Mouse (Mus musculus) midbrain, embryonic 14.5 days (tissue): ENCODE measurements around the gene Car10. TPM values are rescaled to one million over a fixed set of nuclear protein-coding genes. Genes with fewer than 3 reads are reported as not detected.

Experiments used
- ATAC-seq: fragments of 200-750 bp; cut with Nextera tagmentation; 2 replicates; pipeline ENCODE4 v1.8.0; 2017; ENCODE audit warnings: moderate number of reproducible peaks, moderate library complexity; ENCODE audit not compliant: low FRiP score, low TSS enrichment
- DNase-seq: peaks from one replicate; pipeline ENCODE4 v3.0.0-alpha.2; 2015
- H3K27ac ChIP-seq: fragments of 300-500 bp; sonication (generic); replicated peaks from 2 replicates; pipeline ENCODE4 v1.5.1; 2014; ENCODE audit warnings: mild to moderate bottlenecking, low read depth, low read length, moderate library complexity
- H3K27me3 ChIP-seq: fragments of 300-500 bp; sonication (generic); 2 replicates; pipeline ENCODE4 v1.6.1; 2014; ENCODE audit warnings: low read length, control low read depth, mixed read lengths; ENCODE audit not compliant: control insufficient read depth, insufficient read depth
- H3K36me3 ChIP-seq: fragments of 300-500 bp; sonication (generic); 2 replicates; pipeline ENCODE4 v1.6.1; 2014; ENCODE audit warnings: low read length, control low read depth; ENCODE audit not compliant: control insufficient read depth, insufficient read depth
- H3K4me1 ChIP-seq: fragments of 300-500 bp; sonication (generic); 2 replicates; pipeline ENCODE4 v1.6.1; 2014; ENCODE audit warnings: mild to moderate bottlenecking, antibody characterized with exemption, low read length, control low read depth; ENCODE audit not compliant: control insufficient read depth, insufficient read depth
- H3K4me2 ChIP-seq: fragments of 300-500 bp; sonication (generic); 2 replicates; pipeline ENCODE4 v1.6.1; 2014; ENCODE audit warnings: mild to moderate bottlenecking, low read length, moderate library complexity
- H3K4me3 ChIP-seq: fragments of 300-500 bp; sonication (generic); replicated peaks from 2 replicates; pipeline ENCODE4 v1.5.1; 2014; ENCODE audit warnings: low read depth, low read length
- H3K9ac ChIP-seq: fragments of 300-500 bp; sonication (generic); replicated peaks from 2 replicates; pipeline ENCODE4 v1.6.1; 2014; ENCODE audit warnings: mild to moderate bottlenecking, low read length, moderate library complexity
- H3K9me3 ChIP-seq: fragments of 300-500 bp; sonication (generic); 2 replicates; pipeline ENCODE4 v1.6.1; 2016; ENCODE audit warnings: low read length, control low read depth, mixed read lengths; ENCODE audit not compliant: control insufficient read depth
- WGBS: fragments of 180-500 bp; shearing (Covaris S2); extraction: QIAGEN DNeasy Blood & Tissue Kit; methylation state at CpG from one replicate; pipeline ENCODE4 v1.1.7; 2014; 5-methylcytosine and 5-hydroxymethylcytosine counted together
- polyA plus RNA-seq: library from polyadenylated mRNA; unstranded; fragments of >200 nt; fragmentation: Nextera tagmentation; extraction: Ambion mirVana; gene quantifications from 2 replicates; pipeline ENCODE4 v1.2.1, GENCODE M21; 2014

Gene Car10
- polyA plus RNA-seq, 1 experiment from 2014 or later: 31.3 TPM

DNA sequence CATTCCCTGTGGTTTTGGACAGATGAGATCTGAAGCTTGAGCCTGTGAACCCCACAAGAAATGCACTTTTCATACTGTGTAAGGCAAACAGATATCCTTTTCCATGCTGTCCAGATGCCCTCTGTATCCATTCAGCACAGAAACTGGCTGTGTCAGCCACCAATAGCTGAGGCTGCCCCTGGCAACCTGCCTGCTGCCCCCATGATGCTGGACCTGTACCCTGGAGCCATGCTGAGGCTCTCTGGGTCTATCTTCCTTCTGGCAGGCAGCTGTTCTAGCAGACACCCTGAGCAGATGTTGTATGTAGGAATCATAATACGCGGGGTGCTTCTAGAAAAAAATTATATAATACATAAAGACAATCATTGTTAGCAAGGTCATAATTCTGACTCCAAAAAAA, 345.9 kb downstream of the Car10 start:
- WGBS: 97% methylated on average over 2 of the region's 2 CpGs
- DNase-seq: no peak

DNA sequence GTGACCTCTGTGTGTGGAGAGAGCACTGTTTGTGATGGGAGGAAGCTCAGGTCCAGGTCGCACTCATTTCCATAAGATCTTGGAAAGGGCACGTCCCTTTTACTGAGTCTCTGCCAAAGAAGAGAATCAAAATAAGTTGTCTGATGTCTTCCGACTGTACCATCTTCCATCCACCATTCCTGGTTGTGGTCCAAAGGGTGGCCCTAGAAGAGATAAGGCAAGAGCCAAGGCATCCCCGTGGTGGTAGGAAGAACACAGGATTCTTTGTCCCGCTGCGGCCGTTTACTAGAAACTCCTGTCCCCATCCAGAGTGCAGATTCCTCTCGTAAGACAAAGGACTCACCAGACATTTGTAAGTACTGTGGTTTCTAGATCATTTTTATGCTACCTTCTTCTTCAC, 346.9 kb downstream of the Car10 start:
- Histone ChIP-seq H3K27me3 (no peaks in the 10 kb centered on the region), H3K4me2 (no peak overlapping the region)

More for the DNA sequence above, 345.9 kb downstream of the Car10 start:
- Histone ChIP-seq H3K9ac (no peak overlapping the region), H3K36me3 (no peaks in the 10 kb centered on the region), H3K27ac (no peak overlapping the region), H3K9me3 (no peaks in the 10 kb centered on the region), H3K4me2 (no peak overlapping the region), H3K27me3 (no peaks in the 10 kb centered on the region), H3K4me3 (no peak overlapping the region), H3K4me1 (peaks cover 5% of the 10 kb centered on the region; the same call in 1 of the 2 replicates)
- no peak for ATAC-seq

DNA sequence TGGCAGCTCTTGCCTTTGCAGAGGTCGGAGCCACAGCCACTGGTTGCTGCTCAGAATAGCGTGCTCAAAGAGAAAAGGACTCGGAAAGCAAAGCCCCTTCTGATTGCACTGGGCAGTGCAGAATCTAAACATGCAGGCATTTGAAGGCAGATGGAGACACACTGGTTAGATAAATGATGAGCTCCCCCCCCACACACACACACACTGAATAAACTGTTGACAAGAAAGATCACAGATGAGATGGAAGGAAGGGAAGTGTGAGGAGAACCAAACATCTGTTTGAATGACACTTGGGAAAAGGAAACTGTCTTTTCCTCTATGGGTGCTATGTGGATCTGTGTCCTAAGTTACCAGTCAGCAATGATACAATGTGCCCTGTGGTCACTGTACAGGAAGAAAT, 349.7 kb downstream of the Car10 start:
- H3K4me2 ChIP-seq: no peak overlapping the region
- WGBS: 58% methylated on average over 3 of the region's 3 CpGs
- no peak overlapping the region for H3K9ac ChIP-seq
- no peak overlapping the region for H3K27ac ChIP-seq
- H3K27me3 ChIP-seq: no peaks in the 10 kb centered on the region
- H3K4me3 ChIP-seq: no peak overlapping the region
- no peak for ATAC-seq
- no peaks in the 10 kb centered on the region for H3K9me3 ChIP-seq
- DNase-seq: no peak
- H3K36me3 ChIP-seq: no peaks in the 10 kb centered on the region
- peaks cover 5% of the 10 kb centered on the region; the same call in 1 of the 2 replicates for H3K4me1 ChIP-seq

More for the DNA sequence above, 346.9 kb downstream of the Car10 start:
- Histone ChIP-seq H3K27ac (no peak overlapping the region), H3K4me3 (no peak overlapping the region), H3K9me3 (no peaks in the 10 kb centered on the region), H3K4me1 (peaks cover 5% of the 10 kb centered on the region; the same call in 1 of the 2 replicates), H3K36me3 (no peaks in the 10 kb centered on the region), H3K9ac (no peak overlapping the region)
- 85% methylated on average over 8 of the region's 8 CpGs for WGBS
- no peak for DNase-seq
- no peak for ATAC-seq

DNA sequence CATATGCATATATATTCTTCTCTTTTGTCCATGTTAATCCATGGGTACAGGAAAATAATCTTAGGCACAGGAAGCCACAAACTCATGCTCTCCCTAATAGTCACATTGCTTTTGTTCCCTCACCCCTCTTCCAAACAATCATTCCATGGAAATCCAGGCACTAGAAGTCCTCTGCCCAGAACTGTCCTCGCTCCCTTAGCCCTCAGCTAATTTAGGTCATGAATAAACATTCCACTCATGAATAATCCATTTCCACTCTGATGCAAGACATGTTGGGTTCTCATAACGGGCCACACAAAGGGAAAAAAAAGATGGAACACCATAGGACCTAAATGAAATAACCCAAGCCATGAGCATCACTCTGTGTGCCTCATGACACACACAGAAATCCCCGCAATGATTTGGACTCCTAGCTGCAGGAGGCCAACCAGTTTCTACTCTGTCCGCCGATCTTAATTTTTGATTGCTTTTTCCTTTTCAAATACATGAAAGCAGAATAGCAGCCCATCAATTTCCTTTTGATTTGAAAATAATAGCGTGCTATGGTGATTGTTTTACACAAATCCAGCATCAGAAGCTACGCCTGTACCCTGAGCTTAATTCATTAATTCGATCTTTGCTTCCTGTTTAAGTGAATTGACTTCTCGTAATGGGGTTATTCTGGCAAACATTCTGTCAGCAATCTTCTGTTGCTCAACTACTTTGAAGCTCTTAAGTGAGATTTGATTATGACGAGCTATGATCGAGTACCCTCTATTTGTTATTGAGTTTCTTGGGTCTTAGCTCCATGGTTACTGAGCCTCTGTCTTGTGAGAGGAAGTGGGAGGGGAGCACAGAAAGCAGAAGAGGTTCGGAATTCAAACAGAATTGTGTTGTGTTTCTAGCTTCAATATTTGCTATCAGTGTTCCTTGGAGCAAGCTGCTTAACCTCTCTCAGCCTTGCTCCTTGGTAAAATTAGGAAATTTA, 350.7 kb downstream of the Car10 start:
- DNase-seq (peak; percentile 34), ATAC-seq (no peak)
- no peak overlapping the region; the same call in 1 of the 2 replicates for H3K27ac ChIP-seq
- peaks cover 5% of the 10 kb centered on the region; the same call in 1 of the 2 replicates for H3K4me1 ChIP-seq
- H3K4me3 ChIP-seq: no peak overlapping the region
- H3K27me3 ChIP-seq: no peaks in the 10 kb centered on the region
- no peak overlapping the region for H3K4me2 ChIP-seq
- 69% methylated on average over 12 of the region's 12 CpGs for WGBS
- no peaks in the 10 kb centered on the region for H3K36me3 ChIP-seq
- no peaks in the 10 kb centered on the region for H3K9me3 ChIP-seq
- no peak overlapping the region for H3K9ac ChIP-seq

DNA sequence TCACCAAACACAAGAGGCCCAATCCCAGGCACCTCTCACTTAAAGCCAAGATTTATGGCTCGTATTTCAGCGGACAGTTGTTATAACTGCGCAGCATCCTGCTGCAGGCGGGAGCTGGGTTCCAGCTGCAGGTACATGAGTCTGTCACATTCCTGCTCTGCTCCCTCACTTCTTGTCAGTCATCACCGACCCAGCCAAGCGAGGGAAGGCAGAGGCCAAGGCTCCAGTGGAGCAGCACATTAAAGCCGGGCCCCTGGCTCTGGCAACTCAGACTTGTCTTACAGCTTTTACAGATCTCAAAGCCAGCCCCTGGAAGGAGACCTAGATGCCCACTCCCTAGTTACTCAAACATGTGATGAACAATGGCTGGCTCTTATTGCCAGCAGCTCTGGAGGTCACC, 352.7 kb downstream of the Car10 start:
- no peak overlapping the region for H3K4me3 ChIP-seq
- no peak for DNase-seq
- H3K4me2 ChIP-seq: no peak overlapping the region
- H3K9me3 ChIP-seq: no peaks in the 10 kb centered on the region
- H3K9ac ChIP-seq: no peak overlapping the region
- no peak overlapping the region for H3K27ac ChIP-seq
- no peak for ATAC-seq
- no peaks in the 10 kb centered on the region for H3K36me3 ChIP-seq
- WGBS: 83% methylated on average over 7 of the region's 7 CpGs
- no peaks in the 10 kb centered on the region for H3K27me3 ChIP-seq
- H3K4me1 ChIP-seq: peaks cover 5% of the 10 kb centered on the region; the same call in 1 of the 2 replicates

DNA sequence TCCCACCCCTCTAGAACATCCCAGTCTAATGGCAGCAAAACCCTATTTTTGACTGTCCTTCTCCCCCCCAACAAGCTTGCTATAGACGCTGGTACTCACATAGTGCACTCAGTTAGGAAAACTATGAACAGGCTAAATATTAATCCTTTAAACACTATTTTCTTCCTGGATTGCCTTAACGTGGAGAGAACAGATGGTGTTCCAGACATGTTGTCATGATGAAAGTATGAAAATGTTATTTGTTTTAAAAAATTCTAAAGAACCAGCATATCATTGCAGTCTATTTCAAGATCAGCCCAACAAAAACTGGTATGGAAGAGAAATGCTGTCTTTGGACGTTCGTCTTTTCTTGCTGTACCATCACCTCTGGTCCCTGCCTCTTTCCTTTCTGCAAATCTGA, 368.4 kb downstream of the Car10 start:
- Histone ChIP-seq H3K27me3 (no peaks in the 10 kb centered on the region), H3K4me3 (no peak overlapping the region), H3K36me3 (no peaks in the 10 kb centered on the region), H3K4me1 (peaks cover 2% of the 10 kb centered on the region; the same call in 1 of the 2 replicates), H3K27ac (no peak overlapping the region), H3K9me3 (no peaks in the 10 kb centered on the region), H3K9ac (no peak overlapping the region), H3K4me2 (no peak overlapping the region)
- 89% methylated on average over 4 of the region's 4 CpGs for WGBS
- ATAC-seq: no peak
- no peak for DNase-seq

DNA sequence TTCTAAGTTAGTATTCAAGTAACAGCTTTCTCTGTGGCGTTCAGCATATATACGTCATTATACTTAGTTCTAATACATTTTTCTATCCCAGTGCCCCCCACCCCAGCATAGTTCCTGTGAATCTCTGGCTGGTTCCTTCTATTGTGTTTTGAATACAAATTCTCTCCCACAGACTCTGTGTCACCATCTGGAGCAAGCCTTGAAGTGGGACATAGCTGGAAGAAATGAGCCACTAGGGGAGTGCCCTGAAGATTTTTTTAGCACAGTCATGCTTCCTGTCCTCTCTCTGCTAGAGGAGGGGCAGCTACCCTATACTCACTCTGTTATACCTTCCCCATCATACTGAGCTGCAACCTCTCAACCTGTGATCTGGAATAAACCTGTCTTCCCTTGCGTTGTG, 369.9 kb downstream of the Car10 start:
- Histone ChIP-seq H3K36me3 (no peaks in the 10 kb centered on the region), H3K4me1 (peaks cover 2% of the 10 kb centered on the region; the same call in 1 of the 2 replicates), H3K27me3 (no peaks in the 10 kb centered on the region), H3K9ac (no peak overlapping the region), H3K27ac (no peak overlapping the region), H3K9me3 (no peaks in the 10 kb centered on the region), H3K4me2 (no peak overlapping the region), H3K4me3 (no peak overlapping the region)
- DNase-seq (no peak), ATAC-seq (no peak)
- WGBS: 86% methylated on average over 3 of the region's 3 CpGs

DNA sequence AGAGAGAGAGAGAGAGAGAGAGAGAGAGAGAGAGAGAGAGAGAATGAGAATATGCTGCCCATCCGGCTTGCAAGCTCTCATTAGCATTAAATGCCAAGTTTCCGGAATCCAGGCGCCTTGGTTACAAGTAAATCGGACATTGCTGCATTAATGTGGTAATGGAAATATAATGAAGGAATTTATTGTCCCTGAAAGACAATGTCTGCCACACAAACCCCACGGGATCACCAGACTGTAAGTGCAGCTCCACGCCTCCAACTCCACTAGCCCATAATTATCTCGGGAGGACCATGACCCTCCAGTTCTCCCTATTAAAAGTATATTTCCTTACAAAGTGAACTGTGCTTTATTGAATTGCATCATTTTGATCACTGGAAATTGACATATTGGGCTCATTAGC, 372.9 kb downstream of the Car10 start:
- H3K27ac ChIP-seq: 0 out of 2 replicates have a peak overlapping the region, but pooled peaks have one; percentile 26
- no peaks in the 10 kb centered on the region for H3K9me3 ChIP-seq
- 34% methylated on average over 7 of the region's 7 CpGs for WGBS
- no peak for ATAC-seq
- DNase-seq: peak; percentile 58
- no peaks in the 10 kb centered on the region for H3K27me3 ChIP-seq
- no peak overlapping the region for H3K9ac ChIP-seq
- peaks cover 2% of the 10 kb centered on the region; the same call in 1 of the 2 replicates for H3K4me1 ChIP-seq
- H3K36me3 ChIP-seq: no peaks in the 10 kb centered on the region
- H3K4me2 ChIP-seq: no peak overlapping the region
- no peak overlapping the region for H3K4me3 ChIP-seq
